Mouse (Mus musculus) stomach, postnatal 0 days (tissue): ENCODE results near the gene Morc3.

Experiments
- CTCF ChIP-seq: IDR thresholded peaks from 2 replicates; pipeline ENCODE4 v1.5.1; 2016; ENCODE audit warnings: antibody characterized with exemption, low read depth, mild to moderate bottlenecking, moderate library complexity
- EP300 ChIP-seq: optimal IDR thresholded peaks from 2 replicates; pipeline ENCODE3; 2016; ENCODE audit warnings: antibody characterized with exemption

DNA sequence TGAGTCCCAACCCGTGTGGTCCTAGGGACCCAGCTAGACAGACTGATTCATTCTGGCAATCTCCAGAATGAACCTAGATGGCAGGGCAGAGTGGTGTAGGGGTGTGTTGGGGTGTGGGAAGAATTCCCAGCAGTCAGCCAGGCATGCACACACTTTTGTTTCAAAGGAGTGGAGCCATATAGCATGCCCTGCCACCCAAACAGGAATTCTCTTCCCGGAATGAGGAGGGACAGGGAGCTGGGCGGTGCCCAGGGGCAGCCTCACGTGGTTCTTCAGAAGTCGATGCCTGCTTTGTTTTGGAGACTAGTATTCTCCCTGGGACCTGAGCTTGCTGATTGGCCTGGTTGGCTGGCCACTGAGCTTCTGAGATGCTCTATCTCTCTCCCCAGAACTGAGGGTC is 37.1 kb upstream of the Morc3 start:
- TF ChIP-seq CTCF (no peak), EP300 (no peak)
